Mouse (Mus musculus): Measurements from ENCODE around the gene Slc13a2. TPM values are rescaled to one million over a fixed set of nuclear protein-coding genes. Genes with fewer than 3 reads are reported as not detected.

Slc13a2 gene
- polyA plus RNA-seq, 1 experiment from 2014 or later, result not detected

DNA sequence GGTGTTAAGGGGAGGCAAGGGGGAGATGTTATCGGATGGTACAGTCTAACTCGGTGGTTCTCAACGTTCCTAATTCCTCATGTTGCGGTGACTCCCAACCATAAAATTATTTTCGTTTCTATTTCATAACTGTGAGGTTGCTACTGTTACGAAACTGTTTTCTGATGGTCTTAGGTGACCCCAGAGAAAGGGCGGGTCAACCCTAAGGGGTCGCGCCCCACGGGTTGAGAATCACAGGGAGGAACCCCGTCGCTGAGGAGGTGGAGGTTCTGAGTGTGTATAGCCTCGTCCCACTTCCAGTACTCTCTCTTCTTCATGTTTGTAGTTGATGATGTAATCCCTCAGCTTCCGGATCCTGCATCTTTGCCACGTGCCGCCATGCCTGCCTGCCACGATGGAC lies 36.7 kb upstream of the Slc13a2 start:
- Histone ChIP-seq H3K9ac (no peak overlapping the region), H3K4me1 (replicated peaks) (0 out of 2 replicates have a peak, but pooled peaks cover 4% of the 10 kb centered on the region), H3K27ac (no peak overlapping the region), H3K4me2 (no peak overlapping the region), H3K27me3 (no peaks in the 10 kb centered on the region; the same call in 1 of the 2 replicates), H3K36me3 (no peaks in the 10 kb centered on the region), H3K9me3 (replicated peaks) (no peaks in the 10 kb centered on the region), H3K4me3 (no peak overlapping the region)
- no peak for ATAC-seq (replicated peaks; ENCODE audit: insufficient number of reproducible peaks, insufficient read depth, low FRiP score, low read depth)
- WGBS, result 80% methylated on average over 17 of the region's 17 CpGs

DNA sequence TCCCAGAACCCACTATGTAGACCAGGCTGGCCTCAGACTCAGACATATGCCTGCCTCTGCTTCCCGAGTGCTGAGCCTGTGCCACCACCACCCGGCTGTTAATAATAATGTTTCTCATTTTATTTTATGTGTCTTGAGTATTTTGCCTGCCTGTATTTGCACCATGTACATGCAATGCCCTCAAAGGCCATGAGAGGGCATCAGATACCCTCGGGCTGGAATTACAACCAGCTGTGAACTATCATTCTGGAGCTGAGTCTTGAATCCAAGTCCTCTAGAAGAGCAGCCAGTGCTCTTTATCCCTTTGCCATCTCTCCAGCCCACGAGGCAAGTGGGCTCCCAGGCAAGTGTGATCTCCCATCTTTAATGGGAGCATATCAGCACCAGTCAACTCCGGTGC lies 33.3 kb upstream of the Slc13a2 start:
- no peak for ATAC-seq (replicated peaks; ENCODE audit: insufficient number of reproducible peaks, insufficient read depth, low FRiP score, low read depth)
- Histone ChIP-seq H3K4me2 (no peak overlapping the region), H3K9ac (no peak overlapping the region), H3K4me1 (replicated peaks) (0 out of 2 replicates have a peak, but pooled peaks cover 4% of the 10 kb centered on the region), H3K27ac (no peak overlapping the region), H3K27me3 (no peaks in the 10 kb centered on the region; the same call in 1 of the 2 replicates), H3K36me3 (no peaks in the 10 kb centered on the region), H3K9me3 (replicated peaks) (no peaks in the 10 kb centered on the region), H3K4me3 (no peak overlapping the region)
- 26% methylated on average over 5 of the region's 5 CpGs for WGBS

DNA sequence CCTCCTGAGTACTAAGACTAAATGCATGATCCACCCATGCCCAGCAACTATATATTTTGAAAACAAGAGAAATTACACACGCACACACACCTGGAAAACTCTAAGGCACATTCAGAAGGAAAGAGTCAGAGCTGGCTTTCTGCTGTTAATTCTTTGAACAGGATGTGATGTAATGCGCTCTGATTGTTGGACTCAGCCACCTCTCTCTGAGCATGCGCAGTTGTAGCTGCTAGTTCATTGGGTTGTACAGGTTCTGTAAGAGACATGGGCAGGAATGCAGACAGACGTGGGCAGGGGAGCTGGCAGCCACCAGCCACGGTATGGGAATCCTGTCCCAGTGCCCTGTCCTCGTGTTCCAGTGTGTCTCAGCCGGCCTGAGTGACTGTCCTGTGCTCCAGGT lies 32.3 kb upstream of the Slc13a2 start:
- no peak for ATAC-seq (replicated peaks; ENCODE audit: insufficient number of reproducible peaks, insufficient read depth, low FRiP score, low read depth)

DNA sequence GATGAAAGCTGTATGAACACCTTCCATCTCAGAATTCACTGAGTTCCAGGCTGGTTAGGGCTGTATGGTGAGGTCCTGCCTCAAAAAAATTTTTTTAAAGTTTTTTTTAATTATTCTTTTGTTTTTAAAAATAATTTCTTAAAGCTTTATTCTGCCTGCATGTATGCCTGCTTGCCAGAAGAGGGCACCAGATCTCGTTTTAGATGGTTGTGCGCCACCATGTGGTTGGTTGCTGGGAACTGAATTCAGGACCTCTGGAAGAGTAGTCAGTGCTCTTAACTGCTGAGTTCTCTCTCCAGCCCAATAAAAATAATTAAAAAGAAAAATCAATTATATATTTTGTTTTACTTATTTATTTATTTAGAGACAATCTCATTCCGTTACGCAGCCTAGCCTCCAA lies 31.7 kb upstream of the Slc13a2 start:
- Histone ChIP-seq H3K36me3 (no peaks in the 10 kb centered on the region), H3K4me3 (no peak overlapping the region), H3K9me3 (replicated peaks) (no peaks in the 10 kb centered on the region), H3K4me1 (replicated peaks) (0 out of 2 replicates have a peak, but pooled peaks cover 4% of the 10 kb centered on the region), H3K4me2 (no peak overlapping the region), H3K9ac (no peak overlapping the region), H3K27ac (no peak overlapping the region), H3K27me3 (no peaks in the 10 kb centered on the region; the same call in 1 of the 2 replicates)
- 12% methylated on average over 4 of the region's 4 CpGs for WGBS
- ATAC-seq (replicated peaks; ENCODE audit: insufficient number of reproducible peaks, insufficient read depth, low FRiP score, low read depth), result no peak

More for the DNA sequence above, 32.3 kb upstream of the Slc13a2 start:
- Histone ChIP-seq H3K9me3 (replicated peaks) (no peaks in the 10 kb centered on the region), H3K36me3 (no peaks in the 10 kb centered on the region), H3K27me3 (no peaks in the 10 kb centered on the region; the same call in 1 of the 2 replicates), H3K27ac (no peak overlapping the region), H3K9ac (no peak overlapping the region), H3K4me3 (no peak overlapping the region), H3K4me2 (no peak overlapping the region), H3K4me1 (replicated peaks) (0 out of 2 replicates have a peak, but pooled peaks cover 4% of the 10 kb centered on the region)
- WGBS, result 62% methylated on average over 7 of the region's 7 CpGs

DNA sequence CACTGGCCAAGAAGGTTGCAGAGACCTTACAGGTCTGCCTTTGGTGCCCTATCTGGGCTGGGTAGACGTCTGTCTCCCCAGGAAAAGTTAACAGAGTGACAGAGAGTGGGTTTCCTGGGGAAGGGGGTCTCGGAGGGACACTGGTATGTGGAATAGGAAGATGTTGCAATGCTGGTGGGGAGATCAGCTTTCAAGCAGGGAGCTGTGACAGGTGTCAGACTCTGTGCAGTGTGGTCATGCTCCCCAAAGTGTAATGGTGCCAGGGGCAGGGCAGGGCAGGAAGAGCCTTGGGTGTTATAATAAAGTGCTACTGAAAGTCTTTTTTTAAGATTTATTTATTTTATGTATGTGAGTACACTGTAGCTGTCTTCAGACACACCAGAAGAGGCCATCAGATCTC lies 28.3 kb upstream of the Slc13a2 start:
- Histone ChIP-seq H3K9me3 (replicated peaks) (no peaks in the 10 kb centered on the region), H3K27me3 (no peaks in the 10 kb centered on the region), H3K4me2 (no peak overlapping the region), H3K4me3 (no peak overlapping the region), H3K27ac (no peak overlapping the region), H3K9ac (no peak overlapping the region), H3K36me3 (no peaks in the 10 kb centered on the region), H3K4me1 (replicated peaks) (no peaks in the 10 kb centered on the region)
- WGBS, result 24% methylated on average over 2 of the region's 2 CpGs
- ATAC-seq (replicated peaks; ENCODE audit: insufficient number of reproducible peaks, insufficient read depth, low FRiP score, low read depth), result no peak

DNA sequence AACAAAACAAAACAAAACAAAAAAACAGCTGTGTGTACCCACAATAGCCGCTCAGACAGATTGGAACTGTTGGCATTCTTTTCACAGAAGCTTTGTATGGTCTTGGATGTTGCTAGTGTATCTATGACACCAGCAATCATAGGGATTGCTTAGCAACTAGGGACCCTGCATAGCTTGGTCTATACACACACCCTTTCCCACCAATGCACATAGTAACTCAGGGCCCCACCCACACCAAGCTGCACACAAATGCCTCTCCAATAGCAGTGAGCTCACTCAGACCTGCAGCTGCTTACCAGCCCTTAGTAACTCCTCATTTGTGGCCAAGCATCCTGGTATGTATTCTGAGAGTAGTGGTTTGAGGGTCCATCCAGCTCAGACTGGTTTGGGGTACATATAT lies 26.2 kb upstream of the Slc13a2 start:
- no peak for ATAC-seq (replicated peaks; ENCODE audit: insufficient number of reproducible peaks, insufficient read depth, low FRiP score, low read depth)
- Histone ChIP-seq H3K9me3 (replicated peaks) (no peaks in the 10 kb centered on the region), H3K4me2 (no peak overlapping the region), H3K9ac (no peak overlapping the region), H3K4me1 (replicated peaks) (no peaks in the 10 kb centered on the region), H3K36me3 (no peaks in the 10 kb centered on the region), H3K27me3 (no peaks in the 10 kb centered on the region), H3K4me3 (no peak overlapping the region), H3K27ac (no peak overlapping the region)
- 89% methylated on average over 1 of the region's 1 CpGs for WGBS

DNA sequence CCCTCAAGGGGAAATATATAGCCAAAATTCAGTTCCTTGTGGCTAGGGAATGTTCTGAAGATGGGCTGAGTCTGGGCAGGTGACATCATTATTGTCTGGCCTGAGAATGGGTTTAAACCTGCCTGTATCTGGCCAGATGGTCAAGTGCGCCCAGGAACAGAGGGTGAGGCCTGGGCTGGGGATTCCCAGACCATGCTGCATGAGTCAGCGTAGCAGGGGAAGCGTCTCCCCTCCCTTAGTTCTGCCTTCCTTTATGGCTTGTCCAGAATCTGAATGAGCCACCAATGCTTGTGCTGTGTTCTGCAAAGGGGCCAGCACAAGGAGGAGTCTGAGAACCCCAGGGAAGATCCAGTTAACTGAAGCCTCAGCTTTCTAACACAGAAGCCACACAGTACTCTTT lies 25.2 kb upstream of the Slc13a2 start:
- Histone ChIP-seq H3K36me3 (no peaks in the 10 kb centered on the region), H3K27me3 (no peaks in the 10 kb centered on the region), H3K4me3 (no peak overlapping the region), H3K4me2 (no peak overlapping the region), H3K9me3 (replicated peaks) (no peaks in the 10 kb centered on the region), H3K27ac (no peak overlapping the region), H3K9ac (no peak overlapping the region), H3K4me1 (replicated peaks) (no peaks in the 10 kb centered on the region)
- 59% methylated on average over 3 of the region's 3 CpGs for WGBS
- no peak for ATAC-seq (replicated peaks; ENCODE audit: insufficient number of reproducible peaks, insufficient read depth, low FRiP score, low read depth)

DNA sequence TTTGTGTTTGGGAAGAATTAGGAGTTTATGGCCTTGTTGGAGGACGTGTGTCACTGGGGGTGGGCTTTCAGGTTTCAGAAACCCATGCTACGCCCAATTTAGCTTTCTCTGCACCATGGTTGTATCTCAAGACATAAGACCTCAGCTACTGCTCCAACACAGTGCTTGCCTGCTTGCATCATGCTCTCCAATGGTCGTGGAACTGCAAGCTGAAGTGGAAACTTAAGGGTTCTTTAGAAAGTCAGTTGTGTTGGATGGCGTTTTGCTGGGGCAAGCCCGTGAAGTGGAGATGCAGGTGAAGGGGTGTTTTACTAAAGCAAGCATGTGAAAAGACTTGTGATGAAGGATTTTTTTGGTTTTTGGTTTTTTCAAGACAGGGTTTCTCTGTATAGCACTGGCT lies 21.1 kb upstream of the Slc13a2 start:
- Histone ChIP-seq H3K4me1 (replicated peaks) (no peaks in the 10 kb centered on the region), H3K27me3 (no peaks in the 10 kb centered on the region), H3K36me3 (no peaks in the 10 kb centered on the region), H3K4me2 (no peak overlapping the region), H3K9me3 (replicated peaks) (no peaks in the 10 kb centered on the region), H3K9ac (no peak overlapping the region), H3K4me3 (no peak overlapping the region), H3K27ac (no peak overlapping the region)
- ATAC-seq (replicated peaks; ENCODE audit: insufficient number of reproducible peaks, insufficient read depth, low FRiP score, low read depth), result no peak
- WGBS, result 72% methylated on average over 5 of the region's 5 CpGs

DNA sequence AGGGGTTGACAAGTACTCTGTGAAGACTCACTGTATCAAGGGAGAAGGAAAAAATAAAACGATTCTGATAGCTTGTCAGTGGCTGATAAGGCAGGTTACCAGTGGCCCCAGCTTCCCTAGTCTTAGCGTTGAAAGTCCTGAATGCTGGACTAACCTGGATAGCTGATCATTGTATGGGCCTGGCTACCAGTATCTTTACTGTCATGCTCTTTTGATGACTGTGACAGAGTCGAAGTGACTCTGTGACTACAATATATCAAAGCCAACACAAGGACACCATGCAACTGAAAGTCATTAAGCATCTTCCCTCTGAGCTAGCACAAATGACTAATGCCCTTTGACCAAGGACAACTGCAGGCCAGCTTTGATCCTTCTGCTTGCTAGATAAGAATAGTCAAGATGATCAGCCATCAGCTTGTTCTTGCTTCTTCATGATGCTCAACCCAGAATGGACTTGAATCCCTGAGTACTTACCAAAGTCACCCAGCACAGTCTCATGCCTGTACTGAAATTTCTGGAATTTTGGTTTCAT lies 16.4 kb upstream of the Slc13a2 start:
- no peak overlapping the region for H3K9ac ChIP-seq
- no peak overlapping the region for H3K4me2 ChIP-seq
- no peak overlapping the region for H3K27ac ChIP-seq
- H3K4me1 ChIP-seq (replicated peaks), result peaks cover 8% of the 10 kb centered on the region
- H3K27me3 ChIP-seq, result no peaks in the 10 kb centered on the region
- H3K9me3 ChIP-seq (replicated peaks), result no peaks in the 10 kb centered on the region
- no peak for ATAC-seq (replicated peaks; ENCODE audit: insufficient number of reproducible peaks, insufficient read depth, low FRiP score, low read depth)
- no peak overlapping the region for H3K4me3 ChIP-seq
- 49% methylated on average over 3 of the region's 3 CpGs for WGBS
- H3K36me3 ChIP-seq, result no peaks in the 10 kb centered on the region

DNA sequence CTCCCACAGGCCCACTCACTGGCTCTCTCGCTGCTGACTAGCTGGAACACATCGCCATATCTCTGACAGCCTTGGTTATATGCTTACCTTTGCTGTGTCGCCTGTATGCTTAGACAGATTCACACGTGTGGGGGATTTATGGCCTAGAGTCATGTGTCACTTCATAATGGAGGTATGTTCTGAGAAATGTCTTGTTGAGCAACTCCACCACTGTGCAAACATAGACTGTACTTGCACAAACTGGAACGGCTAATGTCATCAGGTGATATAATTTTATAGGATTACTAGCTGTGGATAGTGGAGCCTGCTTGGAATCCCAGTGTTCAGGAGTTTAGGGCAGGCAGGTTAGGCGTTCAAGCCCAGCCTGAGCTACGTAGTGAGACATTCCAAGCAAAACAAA lies 15.2 kb upstream of the Slc13a2 start:
- H3K4me1 ChIP-seq (replicated peaks), result peaks cover 8% of the 10 kb centered on the region
- no peaks in the 10 kb centered on the region for H3K9me3 ChIP-seq (replicated peaks)
- ATAC-seq (replicated peaks; ENCODE audit: insufficient number of reproducible peaks, insufficient read depth, low FRiP score, low read depth), result no peak
- H3K9ac ChIP-seq, result no peak overlapping the region
- no peak overlapping the region for H3K4me3 ChIP-seq
- H3K36me3 ChIP-seq, result no peaks in the 10 kb centered on the region
- no peak overlapping the region for H3K4me2 ChIP-seq
- 87% methylated on average over 7 of the region's 7 CpGs for WGBS
- no peak overlapping the region for H3K27ac ChIP-seq
- no peaks in the 10 kb centered on the region for H3K27me3 ChIP-seq

DNA sequence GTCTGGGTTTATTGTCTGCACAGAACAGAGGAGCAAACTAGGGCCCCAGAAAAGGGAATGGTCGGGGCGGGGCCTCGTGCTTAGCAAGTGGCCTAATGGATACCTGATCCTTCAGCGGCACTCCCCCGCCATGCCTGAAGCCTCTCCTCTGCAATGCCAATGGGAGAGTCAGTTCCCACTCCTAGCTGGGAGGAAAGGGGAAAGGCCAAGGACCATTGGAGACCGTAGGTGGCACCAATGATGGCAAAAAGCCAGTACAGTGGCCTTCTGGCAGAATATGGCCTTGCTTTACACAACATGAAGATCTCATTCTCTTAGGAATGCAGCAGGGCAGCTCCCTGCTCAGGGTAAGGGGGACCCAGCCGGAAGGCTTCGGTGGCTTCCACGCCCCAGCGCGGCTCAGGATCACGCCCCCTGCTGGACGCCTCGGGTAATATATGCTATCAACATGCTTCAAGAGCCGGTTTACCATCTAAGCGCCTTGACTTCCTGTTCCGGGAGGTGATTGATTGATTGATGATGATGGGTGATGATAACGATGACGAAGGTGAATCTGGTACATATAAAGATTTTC lies 13.8 kb upstream of the Slc13a2 start:
- Histone ChIP-seq H3K4me3 (0 out of 2 replicates have a peak overlapping the region, but pooled peaks have one; percentile 3), H3K9me3 (replicated peaks) (no peaks in the 10 kb centered on the region), H3K4me1 (replicated peaks) (peaks cover 8% of the 10 kb centered on the region), H3K9ac (no peak overlapping the region), H3K4me2 (peak overlapping the region; percentile 22), H3K27me3 (no peaks in the 10 kb centered on the region), H3K27ac (no peak overlapping the region), H3K36me3 (no peaks in the 10 kb centered on the region)
- ATAC-seq (replicated peaks; ENCODE audit: insufficient number of reproducible peaks, insufficient read depth, low FRiP score, low read depth), result no peak
- WGBS, result 9% methylated on average over 19 of the region's 19 CpGs

DNA sequence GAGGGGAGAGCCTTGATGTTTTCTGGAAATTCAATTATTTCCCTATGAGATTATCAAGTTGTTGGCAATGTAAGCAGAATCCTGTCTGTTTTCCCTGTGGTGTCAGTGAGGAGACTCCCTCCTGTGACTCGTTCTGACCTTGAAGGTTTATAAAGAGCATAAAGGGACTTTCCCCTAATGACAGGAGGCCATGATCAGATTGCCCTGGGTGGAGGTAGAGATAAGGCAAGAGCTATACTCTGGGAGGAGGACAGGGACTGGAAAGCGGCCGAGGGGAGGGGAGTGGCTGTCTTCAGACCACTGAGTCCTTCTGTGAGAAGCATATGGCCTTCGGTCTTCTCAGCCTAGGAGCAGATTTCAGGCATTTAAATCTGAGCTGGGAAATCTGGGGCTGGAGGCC lies 12.0 kb upstream of the Slc13a2 start:
- no peak for ATAC-seq (replicated peaks; ENCODE audit: insufficient number of reproducible peaks, insufficient read depth, low FRiP score, low read depth)
- Histone ChIP-seq H3K36me3 (no peaks in the 10 kb centered on the region), H3K9ac (no peak overlapping the region), H3K9me3 (replicated peaks) (no peaks in the 10 kb centered on the region), H3K27ac (no peak overlapping the region), H3K4me3 (no peak overlapping the region), H3K27me3 (no peaks in the 10 kb centered on the region), H3K4me2 (no peak overlapping the region), H3K4me1 (replicated peaks) (peaks cover 8% of the 10 kb centered on the region)
- 24% methylated on average over 4 of the region's 4 CpGs for WGBS

Data from heart, embryonic 15.5 days (tissue).